Mouse (Mus musculus) retina, embryonic 14.5 days (tissue): ENCODE measurements at regions not wholly inside any gene's neighbourhood (a gene's known extent, or its start where the extent isn't known, plus 50 kb on each side); places are given as distances from the start of the nearest gene placed in this dataset.
"Not testable (repeated sequence)": the region's sequence is repeated elsewhere in the genome, so short reads cannot be mapped to it uniquely, and the experiment has no call there.

Experiments
- DNase-seq: peaks from one replicate; pipeline ENCODE4 v3.0.0-alpha.2; 2015; ENCODE audit warnings: low spot score

GRCm38 (mm10) chr5:42884251-42884650 lies 348.7 kb upstream of the Cpeb2 start:
- no peak for DNase-seq

DNA sequence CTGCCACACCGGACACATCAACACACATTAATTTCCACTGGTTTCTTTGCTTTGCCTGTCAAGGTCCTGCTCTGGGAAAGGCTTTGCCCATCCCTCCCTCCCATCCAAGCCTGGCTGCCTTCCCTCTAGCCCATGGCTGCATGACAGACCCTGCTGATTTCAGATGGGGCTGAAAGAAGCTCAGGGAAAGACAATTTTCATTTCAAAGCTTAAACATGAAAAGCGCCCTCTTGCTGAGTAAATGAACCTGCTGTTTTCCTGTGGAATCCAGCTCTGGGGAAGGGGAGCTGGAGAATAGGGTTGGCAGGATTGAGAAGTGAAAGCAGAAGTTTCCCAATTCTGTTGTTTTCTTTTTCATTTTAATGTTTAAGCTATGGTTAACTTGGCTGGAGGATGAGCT lies 341.1 kb upstream of the Cpeb2 start:
- DNase-seq: no peak

GRCm38 (mm10) chr5:42906136-42906535 lies 326.8 kb upstream of the Cpeb2 start:
- no peak for DNase-seq

DNA sequence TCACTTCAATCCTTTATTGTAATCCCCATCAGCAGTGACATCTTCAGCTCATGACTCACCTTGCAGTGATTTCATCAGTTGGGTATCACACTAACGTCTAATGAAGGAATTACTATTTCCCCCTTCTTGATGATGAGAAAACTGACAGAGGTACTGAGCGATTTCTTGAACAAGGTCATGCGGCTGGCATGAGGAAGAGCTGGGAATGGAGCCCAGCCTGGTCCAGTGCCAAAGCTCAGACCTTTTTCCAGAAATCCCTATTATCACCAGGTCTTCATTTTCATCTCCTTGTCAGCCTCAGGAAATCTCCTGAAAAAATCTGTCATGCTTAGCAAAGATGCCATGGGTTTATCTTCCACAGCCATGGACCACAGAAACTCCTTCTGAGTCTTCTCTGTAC lies 313.6 kb upstream of the Cpeb2 start:
- DNase-seq: no peak

DNA sequence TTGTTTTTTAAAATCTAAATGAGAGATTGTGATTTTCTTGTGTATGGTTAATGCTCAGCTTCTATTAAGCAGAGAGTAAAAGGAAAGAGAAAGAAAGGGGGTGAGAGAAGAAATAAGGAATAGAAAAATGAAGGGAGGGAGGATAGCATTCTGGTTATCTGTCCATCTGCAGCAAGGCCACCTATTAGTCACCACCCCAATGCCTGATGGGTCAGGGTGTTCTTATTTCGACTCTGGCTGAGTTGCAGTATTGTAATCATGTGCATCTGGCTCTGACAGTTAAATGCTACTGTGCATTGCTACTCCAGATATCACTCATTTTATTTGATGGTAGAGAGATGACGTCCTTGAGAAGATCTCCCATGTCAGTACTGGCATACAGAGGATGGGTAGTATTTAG lies 300.9 kb upstream of the Cpeb2 start:
- no peak for DNase-seq

- DNase-seq: no peak
Observed at GRCm38 (mm10) chr5:42959296-42959862, 273.6 kb upstream of the Cpeb2 start.

GRCm38 (mm10) chr5:42966952-42967351 lies 266.0 kb upstream of the Cpeb2 start:
- DNase-seq: not testable (repeated sequence)

- no peak for DNase-seq
Observed at GRCm38 (mm10) chr5:42969209-42969608, 263.8 kb upstream of the Cpeb2 start.

DNA sequence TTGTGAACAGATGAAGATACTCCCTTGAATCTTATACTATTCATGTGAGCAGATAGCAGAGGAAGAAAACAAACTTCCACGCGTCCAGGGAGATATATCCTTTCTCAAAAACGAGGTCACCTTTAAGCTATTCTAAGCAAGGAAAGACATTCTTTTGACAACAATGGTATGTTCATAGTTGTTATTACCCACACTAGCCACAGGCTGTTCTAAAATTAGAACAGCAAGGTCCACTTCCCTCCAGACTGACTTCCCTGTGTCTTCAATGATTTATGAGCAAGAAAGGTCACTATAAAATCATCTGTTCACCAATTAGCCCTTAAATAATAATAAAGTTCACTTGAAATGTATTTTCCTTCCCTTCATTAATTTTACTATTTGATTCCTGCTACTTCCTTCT lies 263.3 kb upstream of the Cpeb2 start:
- no peak for DNase-seq

- no peak for DNase-seq
Observed at GRCm38 (mm10) chr5:42977108-42977507, 255.9 kb upstream of the Cpeb2 start.

GRCm38 (mm10) chr5:42980946-42981650 lies 251.9 kb upstream of the Cpeb2 start:
- DNase-seq: no peak

DNA sequence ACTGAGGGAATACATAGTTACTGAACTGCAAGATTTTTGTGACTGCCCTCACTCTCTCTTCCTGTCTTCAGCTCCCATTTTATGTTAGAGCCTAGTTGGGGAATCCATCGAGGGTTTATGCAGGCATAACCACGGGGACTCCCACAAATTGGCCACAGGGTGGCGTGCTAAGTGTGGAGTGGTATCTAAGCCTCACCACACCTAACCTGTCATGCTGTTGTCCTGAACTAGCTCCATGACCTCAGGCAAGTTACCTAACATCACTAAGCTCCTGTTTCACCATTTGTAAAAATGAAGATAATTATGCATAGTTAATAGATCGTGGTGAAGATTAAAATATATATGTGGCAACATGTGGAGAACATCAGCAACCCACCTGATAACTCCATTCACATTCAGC lies 246.8 kb upstream of the Cpeb2 start:
- no peak for DNase-seq

- no peak for DNase-seq
Observed at GRCm38 (mm10) chr5:42987710-42988466, 245.1 kb upstream of the Cpeb2 start.

DNA sequence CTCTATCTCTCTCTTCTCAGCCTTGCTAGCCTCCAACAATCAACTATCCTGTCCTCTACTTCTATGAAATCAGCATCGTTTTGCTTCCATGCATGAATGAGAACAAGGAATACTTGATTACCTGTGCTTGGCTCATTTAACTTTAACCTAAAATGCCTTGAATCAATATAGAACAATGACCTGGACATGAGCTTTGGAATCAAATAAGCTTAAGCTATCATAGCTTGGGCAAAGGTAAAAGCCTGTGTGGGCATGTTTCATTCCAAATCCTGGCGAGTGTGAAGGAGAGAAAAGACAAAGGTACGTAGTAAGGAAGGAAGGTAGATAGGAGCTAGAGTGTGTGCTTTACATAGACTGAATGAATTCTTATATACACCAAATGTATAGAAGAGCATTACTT lies 243.7 kb upstream of the Cpeb2 start:
- no peak for DNase-seq

GRCm38 (mm10) chr5:43024006-43024593 lies 208.9 kb upstream of the Cpeb2 start:
- DNase-seq: peak; percentile 2

- DNase-seq: no peak
Observed at GRCm38 (mm10) chr5:43031285-43031684, 201.7 kb upstream of the Cpeb2 start.

GRCm38 (mm10) chr5:43031916-43032315 lies 201.1 kb upstream of the Cpeb2 start:
- no peak for DNase-seq

DNA sequence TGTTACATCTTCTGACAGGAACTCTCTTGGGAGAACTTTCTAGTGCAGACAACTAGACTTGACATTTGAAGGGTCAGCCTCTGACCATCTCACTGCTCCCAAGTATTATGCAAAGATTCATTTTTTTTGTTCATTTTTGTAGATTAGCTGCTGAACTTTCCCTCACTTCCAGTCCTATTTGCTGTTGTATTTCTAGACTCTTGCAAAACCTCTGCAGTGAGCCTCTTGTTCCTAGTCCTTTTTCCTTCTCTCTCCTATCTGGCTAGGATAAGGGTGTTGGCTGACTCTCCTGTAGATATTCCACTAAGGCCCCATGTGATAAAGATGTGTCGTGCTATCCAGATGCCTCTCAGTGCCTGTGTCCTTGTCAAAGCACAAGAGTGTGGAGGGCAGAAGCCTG lies 198.5 kb upstream of the Cpeb2 start:
- DNase-seq: no peak

GRCm38 (mm10) chr5:43037592-43037991 lies 195.4 kb upstream of the Cpeb2 start:
- DNase-seq: no peak

DNA sequence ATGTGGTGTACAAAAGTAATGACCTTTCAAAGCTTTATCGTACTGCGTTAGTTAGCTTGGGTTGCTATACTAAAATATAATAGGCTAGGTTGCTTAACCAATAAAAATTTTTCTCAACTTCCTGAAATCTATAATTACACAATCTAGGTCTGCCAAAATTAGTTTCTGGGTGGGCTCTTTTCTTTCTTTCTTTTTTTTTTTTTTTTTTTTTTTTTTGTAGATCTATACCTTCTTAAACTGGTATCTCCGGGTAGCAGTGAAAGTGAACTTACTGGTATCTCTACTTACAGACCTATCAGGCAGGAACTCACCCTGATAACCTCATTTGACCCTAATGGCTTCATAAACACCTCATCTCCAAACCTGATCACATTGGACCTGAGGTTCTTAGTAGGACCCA lies 193.4 kb upstream of the Cpeb2 start:
- no peak for DNase-seq

DNA sequence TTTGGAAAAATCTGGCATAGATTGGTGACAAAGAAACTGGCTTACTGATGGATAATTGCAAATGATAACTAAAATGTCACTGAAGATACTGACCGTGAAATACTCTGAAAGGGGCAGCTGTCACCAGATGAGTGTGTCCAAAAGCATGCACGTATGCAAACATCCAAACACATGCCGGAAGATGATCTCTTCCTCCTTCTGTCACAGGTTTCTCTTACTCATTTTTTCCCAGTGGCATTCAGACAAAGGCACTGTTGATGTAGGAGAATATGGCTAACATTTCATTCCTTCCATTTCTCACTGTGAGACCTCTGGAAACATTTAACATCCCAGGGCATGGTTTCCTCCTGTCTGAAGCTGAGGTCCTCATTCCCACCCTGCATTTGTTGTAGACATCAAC lies 190.4 kb upstream of the Cpeb2 start:
- no peak for DNase-seq

GRCm38 (mm10) chr5:43045860-43046259 lies 187.1 kb upstream of the Cpeb2 start:
- DNase-seq: no peak

DNA sequence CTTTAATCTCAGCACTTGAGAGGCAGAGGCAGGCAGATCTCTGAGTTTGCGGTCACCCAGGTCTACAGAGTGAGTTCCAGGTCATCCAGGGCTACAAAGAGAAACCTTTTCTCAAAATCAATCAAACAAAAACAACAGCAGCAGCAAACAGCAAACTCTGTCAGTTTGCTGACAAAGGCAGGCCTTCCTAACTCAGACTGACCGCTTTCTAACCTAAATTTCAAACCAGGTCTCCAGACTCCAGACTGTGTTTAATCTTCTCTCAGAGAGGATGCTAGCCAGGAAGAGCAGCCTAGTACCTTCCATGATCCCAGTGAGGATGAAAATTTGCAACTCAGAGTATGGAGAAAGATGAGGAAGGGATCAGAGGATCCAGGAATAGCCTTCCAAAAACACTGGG lies 185.7 kb upstream of the Cpeb2 start:
- no peak for DNase-seq
